Mouse (Mus musculus): ENCODE results near the gene Bex6. TPM values are rescaled to one million over a fixed set of nuclear protein-coding genes. Genes with fewer than 3 reads are reported as not detected.
"Not testable (repeated sequence)": the region's sequence is repeated elsewhere in the genome, so short reads cannot be mapped to it uniquely, and the experiment has no call there.

The Bex6 gene
- polyA plus RNA-seq, 1 experiment = not detected

- Histone ChIP-seq H3K79me3 (ENCODE audit: low read depth) (no peaks in the 10 kb centered on the region), H3K36me3 (ENCODE audit: control insufficient read depth, insufficient read depth) (no peaks in the 10 kb centered on the region)
- TF ChIP-seq MYOG (IDR thresholded peaks at IDR 0.05; ENCODE audit: control insufficient read depth, extremely low read depth, insufficient read length) = no peak
- no peak for TF ChIP-seq CTCF (IDR thresholded peaks at IDR 0.05; ENCODE audit: control insufficient read depth, insufficient read depth, insufficient read length)
- no peak for TF ChIP-seq MYOD1 (IDR thresholded peaks at IDR 0.05; ENCODE audit: control insufficient read depth, insufficient read length, low read depth)
Observed at GRCm38 (mm10) chr16:32214804-32215576, 35.4 kb downstream of the Bex6 start.

GRCm38 (mm10) chr16:32221803-32222202 lies 42.2 kb downstream of the Bex6 start:
- peaks cover under 1% of the 10 kb centered on the region for H3K27me3 ChIP-seq (ENCODE audit: control insufficient read depth, insufficient read depth, insufficient read length)
- no peak overlapping the region for H3ac ChIP-seq (ENCODE audit: control insufficient read depth, insufficient read length, low read depth)
- no peaks in the 10 kb centered on the region for H3K79me2 ChIP-seq (ENCODE audit: control insufficient read depth, insufficient read depth)
- H3K36me3 ChIP-seq (ENCODE audit: control insufficient read depth, insufficient read depth) = no peaks in the 10 kb centered on the region
- TF ChIP-seq USF1 (IDR thresholded peaks at IDR 0.05; ENCODE audit: low read depth) = no peak
- no peak for TF ChIP-seq CEBPB (IDR thresholded peaks at IDR 0.05; ENCODE audit: low read depth)
- TF ChIP-seq CTCF (IDR thresholded peaks at IDR 0.05; ENCODE audit: control insufficient read depth, insufficient read depth, insufficient read length) = no peak
- TF ChIP-seq MYOG (IDR thresholded peaks at IDR 0.05; ENCODE audit: control insufficient read depth, extremely low read depth, insufficient read length) = no peak
- no peak for TF ChIP-seq MYOD1 (IDR thresholded peaks at IDR 0.05; ENCODE audit: control insufficient read depth, insufficient read length, low read depth)
- no peak for TF ChIP-seq MAX (IDR thresholded peaks at IDR 0.05)
- TF ChIP-seq FOSL1 (IDR thresholded peaks at IDR 0.05; ENCODE audit: insufficient read depth, low read length, poor library complexity, severe bottlenecking) = no peak
- no peak overlapping the region for H3K4me3 ChIP-seq (ENCODE audit: insufficient read depth, poor library complexity, severe bottlenecking)
- H3K79me3 ChIP-seq (ENCODE audit: low read depth) = no peaks in the 10 kb centered on the region

More at GRCm38 (mm10) chr16:32214804-32215576, 35.4 kb downstream of the Bex6 start:
- Histone ChIP-seq H3K79me2 (ENCODE audit: control insufficient read depth, insufficient read depth) (no peaks in the 10 kb centered on the region), H3ac (ENCODE audit: control insufficient read depth, insufficient read length, low read depth) (no peak overlapping the region), H3K27me3 (ENCODE audit: control insufficient read depth, insufficient read depth, insufficient read length) (peaks cover 7% of the 10 kb centered on the region), H3K4me3 (ENCODE audit: insufficient read depth, poor library complexity, severe bottlenecking) (no peak overlapping the region)

GRCm38 (mm10) chr16:32222399-32222798 lies 42.8 kb downstream of the Bex6 start:
- Histone ChIP-seq H3K27me3 (ENCODE audit: control insufficient read depth, insufficient read depth, insufficient read length) (no peaks in the 10 kb centered on the region), H3ac (ENCODE audit: control insufficient read depth, insufficient read length, low read depth) (no peak overlapping the region), H3K4me3 (ENCODE audit: insufficient read depth, poor library complexity, severe bottlenecking) (no peak overlapping the region), H3K79me3 (ENCODE audit: low read depth) (no peaks in the 10 kb centered on the region), H3K79me2 (ENCODE audit: control insufficient read depth, insufficient read depth) (no peaks in the 10 kb centered on the region), H3K36me3 (ENCODE audit: control insufficient read depth, insufficient read depth) (no peaks in the 10 kb centered on the region)
- TF ChIP-seq FOSL1 (IDR thresholded peaks at IDR 0.05; ENCODE audit: insufficient read depth, low read length, poor library complexity, severe bottlenecking) (no peak), CTCF (IDR thresholded peaks at IDR 0.05; ENCODE audit: control insufficient read depth, insufficient read depth, insufficient read length) (no peak), MAX (IDR thresholded peaks at IDR 0.05) (no peak), CEBPB (IDR thresholded peaks at IDR 0.05; ENCODE audit: low read depth) (no peak), MYOD1 (IDR thresholded peaks at IDR 0.05; ENCODE audit: control insufficient read depth, insufficient read length, low read depth) (no peak), MYOG (IDR thresholded peaks at IDR 0.05; ENCODE audit: control insufficient read depth, extremely low read depth, insufficient read length) (no peak), USF1 (IDR thresholded peaks at IDR 0.05; ENCODE audit: low read depth) (no peak)

- H3K79me3 ChIP-seq (ENCODE audit: low read depth); H3K79me2 ChIP-seq (ENCODE audit: control insufficient read depth, insufficient read depth); H3K27me3 ChIP-seq (ENCODE audit: control insufficient read depth, insufficient read depth, insufficient read length); H3ac ChIP-seq (ENCODE audit: control insufficient read depth, insufficient read length, low read depth); H3K4me3 ChIP-seq (ENCODE audit: insufficient read depth, poor library complexity, severe bottlenecking): not testable (repeated sequence)
- H3K36me3 ChIP-seq (ENCODE audit: control insufficient read depth, insufficient read depth) = peaks cover 27% of the 10 kb centered on the region
Observed at GRCm38 (mm10) chr16:32232050-32232449, 52.4 kb downstream of the Bex6 start.

Other genes with a start within 250 kb of the Bex6 start
- 0.05 TPM for gene Pigz, start 246.0 kb upstream of the Bex6 start, polyA plus RNA-seq (2012; fragmentation: generic; extraction: Trizol)
- 46.3 TPM for gene 0610012G03Rik, start 231.3 kb upstream of the Bex6 start, polyA plus RNA-seq (2012; fragmentation: generic; extraction: Trizol)
- 34.4 TPM for gene Ncbp2, start 231.3 kb upstream of the Bex6 start, polyA plus RNA-seq (2012; fragmentation: generic; extraction: Trizol)
- 11.0 TPM for gene Senp5, start 176.5 kb upstream of the Bex6 start, polyA plus RNA-seq (2012; fragmentation: generic; extraction: Trizol)
- 16.4 TPM for gene Pak2, start 100.5 kb upstream of the Bex6 start, polyA plus RNA-seq (2012; fragmentation: generic; extraction: Trizol)
- gene Pigx, start 80.1 kb upstream of the Bex6 start, polyA plus RNA-seq (2012; fragmentation: generic; extraction: Trizol) = 30.8 TPM
- 4.2 TPM for gene Cep19, start 80.0 kb upstream of the Bex6 start, polyA plus RNA-seq (2012; fragmentation: generic; extraction: Trizol)
- gene Nrros, start 14.2 kb upstream of the Bex6 start, polyA plus RNA-seq (2012; fragmentation: generic; extraction: Trizol) = not detected
- gene Fbxo45, start 67.3 kb downstream of the Bex6 start, polyA plus RNA-seq (2012; fragmentation: generic; extraction: Trizol) = 5.8 TPM
- 10.9 TPM for gene Wdr53, start 67.4 kb downstream of the Bex6 start, polyA plus RNA-seq (2012; fragmentation: generic; extraction: Trizol)
- not detected for gene Smco1, start 91.6 kb downstream of the Bex6 start, polyA plus RNA-seq (2012; fragmentation: generic; extraction: Trizol)
- gene Rnf168, start 97.6 kb downstream of the Bex6 start, polyA plus RNA-seq (2012; fragmentation: generic; extraction: Trizol) = 7.4 TPM
- 10.8 TPM for gene Ubxn7, start 152.4 kb downstream of the Bex6 start, polyA plus RNA-seq (2012; fragmentation: generic; extraction: Trizol)
- gene Tm4sf19, start 220.7 kb downstream of the Bex6 start, polyA plus RNA-seq (2012; fragmentation: generic; extraction: Trizol) = not detected
- 16.6 TPM for gene Tctex1d2, start 239.9 kb downstream of the Bex6 start, polyA plus RNA-seq (2012; fragmentation: generic; extraction: Trizol)